Mouse (Mus musculus) kidney, adult 2 months (tissue): ENCODE data around the gene Apbb1ip.

Experiments used
- CTCF ChIP-seq: fragments of 200-500 bp; conservative IDR thresholded peaks from 2 replicates; pipeline ENCODE4 v1.5.1; 2011; ENCODE audit warnings: low read depth, mild to moderate bottlenecking, control low read depth, low read length, moderate library complexity, mixed read lengths; ENCODE audit not compliant: insufficient read depth, insufficient read length
- POLR2A ChIP-seq: fragments of 200-500 bp; IDR thresholded peaks from one replicate; pipeline ENCODE4 v1.6.1; 2011; ENCODE audit warnings: low read depth, low read length, control low read depth

GRCm38 (mm10) chr2:22810851-22811250, 37.0 kb downstream of the Apbb1ip start:
- TF ChIP-seq POLR2A (no peak), CTCF (no peak)
